Mouse (Mus musculus): ENCODE data around the gene Nek11.

GRCm38 (mm10) chr9:105182392-105182791 is 212.9 kb downstream of the Nek11 start:
- no peak for TF ChIP-seq CTCF (IDR thresholded peaks at IDR 0.05; ENCODE audit: low read depth, low read length)
- TF ChIP-seq POLR2A (IDR thresholded peaks at IDR 0.05; ENCODE audit: extremely low read depth, insufficient read depth, low read length), result no peak
